Mouse (Mus musculus) heart, adult 2 months (tissue): ENCODE measurements around the gene Mtus2. TPM values are rescaled to one million over a fixed set of nuclear protein-coding genes. Genes with fewer than 3 reads are reported as not detected.
A peak's percentile ranks its signal among the peaks of the same experiment; 100 is the strongest.

ENCODE experiments used
- DNase-seq, 2 experiments: peaks; one replicate each; pipeline ENCODE4 v3.0.0; 2021
- H3K27ac ChIP-seq: fragments of 200-600 bp; 2 replicates; pipeline ENCODE4 v1.8.1; 2022
- H3K27me3 ChIP-seq: fragments of 200-500 bp; 2 replicates; pipeline ENCODE4 v1.6.1; 2012; ENCODE audit warnings: mild to moderate bottlenecking, low read length, inconsistent platforms, mixed read lengths; ENCODE audit not compliant: control insufficient read depth, insufficient read depth
- H3K36me3 ChIP-seq: fragments of 200-500 bp; 2 replicates; pipeline ENCODE4 v1.6.1; 2012; ENCODE audit warnings: low read length, inconsistent platforms; ENCODE audit not compliant: control insufficient read depth, insufficient read depth
- H3K4me1 ChIP-seq: fragments of 200-500 bp; 2 replicates; pipeline ENCODE4 v1.6.1; 2011; ENCODE audit warnings: low read length; ENCODE audit not compliant: control insufficient read depth, insufficient read depth
- H3K4me3 ChIP-seq: fragments of 200-600 bp; 2 replicates; pipeline ENCODE4 v1.8.1; 2022
- H3K79me2 ChIP-seq: fragments of 200-500 bp; replicated peaks from 2 replicates; pipeline ENCODE4 v1.6.1; 2012; ENCODE audit warnings: mild to moderate bottlenecking, inconsistent platforms, low read length, moderate library complexity, mixed read lengths; ENCODE audit not compliant: control insufficient read depth, insufficient read depth
- H3K9ac ChIP-seq: fragments of 200-500 bp; 2 replicates; pipeline ENCODE4 v1.6.1; 2012; ENCODE audit warnings: low read depth, mild to moderate bottlenecking, control low read depth, inconsistent platforms, low read length, mixed read lengths
- CTCF ChIP-seq: fragments of 200-600 bp; IDR thresholded peaks from 2 replicates; pipeline ENCODE4 v1.8.1; 2022; ENCODE audit warnings: antibody characterized with exemption, mild to moderate bottlenecking, moderate library complexity
- EP300 ChIP-seq: fragments of 200-500 bp; IDR thresholded peaks from 2 replicates; pipeline ENCODE4 v1.6.1; 2011; ENCODE audit warnings: low read depth, low read length, control low read depth; ENCODE audit not compliant: insufficient read depth
- POLR2A ChIP-seq: fragments of 200-500 bp; IDR thresholded peaks from 2 replicates; pipeline ENCODE4 v1.6.1; 2011; ENCODE audit warnings: mild to moderate bottlenecking, low read depth, low read length, control low read depth; ENCODE audit not compliant: insufficient read depth
- WGBS: fragments of 180-500 bp; shearing (Covaris S2); methylation state at CpG from one replicate; pipeline ENCODE4 v1.1.7; 2018; 5-methylcytosine and 5-hydroxymethylcytosine counted together
- intact Hi-C: fragments of 180-260 bp; cut with DNase I; formaldehyde crosslinking; loops from one replicate; pipeline ENCODE4 v1.15.1; 2025
- polyA plus RNA-seq: library from polyadenylated mRNA; depleted of rRNA; stranded (reverse); fragments of >200 nt; gene quantifications from 2 replicates; pipeline ENCODE4 v1.2.3, GENCODE M21; 2012
- total RNA-seq, 2 experiments: library from RNA; stranded (reverse); gene quantifications; 2 replicates each; pipeline ENCODE4 v1.2.3; 2021

Mtus2 gene
- total and polyA plus RNA-seq, 3 experiments = 53.5 to 109 (median 96.9) TPM

GRCm38 (mm10) chr5:148079732-148080131 lies 122.6 kb downstream of the Mtus2 start:
- Histone ChIP-seq H3K4me1 (no peaks in the 10 kb centered on the region), H3K27ac (no peak overlapping the region), H3K36me3 (no peaks in the 10 kb centered on the region), H3K9ac (no peak overlapping the region), H3K27me3 (no peaks in the 10 kb centered on the region), H3K79me2 (no peaks in the 10 kb centered on the region), H3K4me3 (no peak overlapping the region)
- DNase-seq = no peak
- intact Hi-C loops = no loop called here
- TF ChIP-seq POLR2A = no peak
- TF ChIP-seq EP300 = no peak
- no peak for TF ChIP-seq CTCF
- 75% methylated on average over 3 of the region's 3 CpGs for WGBS

- TF ChIP-seq CTCF (peak; percentile 31), POLR2A (no peak)
- Histone ChIP-seq H3K4me3 (no peak overlapping the region), H3K27ac (no peak overlapping the region), H3K4me1 (no peaks in the 10 kb centered on the region), H3K36me3 (no peaks in the 10 kb centered on the region), H3K27me3 (no peaks in the 10 kb centered on the region), H3K79me2 (no peaks in the 10 kb centered on the region), H3K9ac (no peak overlapping the region)
- 91% methylated on average over 1 of the region's 1 CpGs for WGBS
- DNase-seq = no peak
- intact Hi-C loops = no loop called here
Measured at GRCm38 (mm10) chr5:148083541-148083940, 126.4 kb downstream of the Mtus2 start.

GRCm38 (mm10) chr5:148084766-148085165 lies 127.6 kb downstream of the Mtus2 start:
- H3K36me3 ChIP-seq = no peaks in the 10 kb centered on the region
- H3K27ac ChIP-seq = no peak overlapping the region
- TF ChIP-seq CTCF (no peak), POLR2A (no peak), EP300 (no peak)
- 78% methylated on average over 5 of the region's 5 CpGs for WGBS
- intact Hi-C loops = no loop called here
- no peaks in the 10 kb centered on the region for H3K27me3 ChIP-seq
- H3K4me3 ChIP-seq = no peak overlapping the region
- H3K79me2 ChIP-seq = no peaks in the 10 kb centered on the region
- no peak overlapping the region for H3K9ac ChIP-seq
- no peaks in the 10 kb centered on the region for H3K4me1 ChIP-seq
- DNase-seq = no peak

GRCm38 (mm10) chr5:148087796-148088195 lies 130.7 kb downstream of the Mtus2 start:
- 58% methylated on average over 3 of the region's 3 CpGs for WGBS
- Histone ChIP-seq H3K27me3 (no peaks in the 10 kb centered on the region), H3K9ac (no peak overlapping the region), H3K4me1 (no peaks in the 10 kb centered on the region), H3K79me2 (no peaks in the 10 kb centered on the region), H3K27ac (no peak overlapping the region), H3K4me3 (no peak overlapping the region), H3K36me3 (no peaks in the 10 kb centered on the region)
- DNase-seq = no peak
- no peak for TF ChIP-seq POLR2A
- TF ChIP-seq CTCF = no peak
- TF ChIP-seq EP300 = no peak
- intact Hi-C loops = no loop called here

GRCm38 (mm10) chr5:148090191-148090821 lies 133.2 kb downstream of the Mtus2 start:
- intact Hi-C loops = no loop called here
- no peak overlapping the region for H3K27ac ChIP-seq
- no peaks in the 10 kb centered on the region for H3K4me1 ChIP-seq
- H3K27me3 ChIP-seq = no peaks in the 10 kb centered on the region
- no peaks in the 10 kb centered on the region for H3K79me2 ChIP-seq
- H3K4me3 ChIP-seq = no peak overlapping the region
- DNase-seq = no peak
- no peak overlapping the region for H3K9ac ChIP-seq
- no peak for TF ChIP-seq EP300
- WGBS = 65% methylated on average over 11 of the region's 11 CpGs
- H3K36me3 ChIP-seq = no peaks in the 10 kb centered on the region

GRCm38 (mm10) chr5:148094640-148095039 lies 137.5 kb downstream of the Mtus2 start:
- no peak overlapping the region for H3K4me3 ChIP-seq
- WGBS = 62% methylated on average over 10 of the region's 10 CpGs
- H3K4me1 ChIP-seq = no peaks in the 10 kb centered on the region
- no peak for DNase-seq
- H3K36me3 ChIP-seq = no peaks in the 10 kb centered on the region
- H3K9ac ChIP-seq = no peak overlapping the region
- intact Hi-C loops = no loop called here
- TF ChIP-seq POLR2A (no peak), EP300 (no peak), CTCF (no peak)
- no peaks in the 10 kb centered on the region for H3K27me3 ChIP-seq
- no peaks in the 10 kb centered on the region for H3K79me2 ChIP-seq
- H3K27ac ChIP-seq = no peak overlapping the region

GRCm38 (mm10) chr5:148099356-148099755 lies 142.2 kb downstream of the Mtus2 start:
- no peaks in the 10 kb centered on the region for H3K79me2 ChIP-seq
- no peak overlapping the region for H3K4me3 ChIP-seq
- H3K9ac ChIP-seq = no peak overlapping the region
- 88% methylated on average over 9 of the region's 9 CpGs for WGBS
- H3K36me3 ChIP-seq = no peaks in the 10 kb centered on the region
- H3K27me3 ChIP-seq = no peaks in the 10 kb centered on the region
- DNase-seq = no peak
- intact Hi-C loops = no loop called here
- no peaks in the 10 kb centered on the region for H3K4me1 ChIP-seq
- no peak overlapping the region for H3K27ac ChIP-seq
- TF ChIP-seq CTCF = no peak
- no peak for TF ChIP-seq EP300
- TF ChIP-seq POLR2A = no peak
